Mouse (Mus musculus): ENCODE data around the gene Troap. TPM values are rescaled to one million over a fixed set of nuclear protein-coding genes. Genes with fewer than 3 reads are reported as not detected.
A peak's percentile ranks its signal among the peaks of the same experiment; 100 is the strongest.

Troap gene
- polyA plus RNA-seq, 1 experiment from 2014 or later, result 27.1 TPM

GRCm38 (mm10) chr15:99078181-99078910 is 4.0 kb downstream of the Troap start:
- Histone ChIP-seq H3K4me3 (replicated peaks) (no peak overlapping the region), H3K9me3 (replicated peaks) (no peaks in the 10 kb centered on the region), H3K4me1 (peaks cover 29% of the 10 kb centered on the region), H3K27me3 (0 out of 2 replicates have a peak, but pooled peaks cover 4% of the 10 kb centered on the region), H3K9ac (no peak overlapping the region), H3K27ac (replicated peaks) (no peak overlapping the region), H3K4me2 (replicated peaks) (no peak overlapping the region), H3K36me3 (peaks cover 26% of the 10 kb centered on the region)
- WGBS, result 49% methylated on average over 14 of the region's 15 CpGs
- ATAC-seq (ENCODE audit: insufficient number of reproducible peaks, low FRiP score, low TSS enrichment, low read depth), result no peak

DNA sequence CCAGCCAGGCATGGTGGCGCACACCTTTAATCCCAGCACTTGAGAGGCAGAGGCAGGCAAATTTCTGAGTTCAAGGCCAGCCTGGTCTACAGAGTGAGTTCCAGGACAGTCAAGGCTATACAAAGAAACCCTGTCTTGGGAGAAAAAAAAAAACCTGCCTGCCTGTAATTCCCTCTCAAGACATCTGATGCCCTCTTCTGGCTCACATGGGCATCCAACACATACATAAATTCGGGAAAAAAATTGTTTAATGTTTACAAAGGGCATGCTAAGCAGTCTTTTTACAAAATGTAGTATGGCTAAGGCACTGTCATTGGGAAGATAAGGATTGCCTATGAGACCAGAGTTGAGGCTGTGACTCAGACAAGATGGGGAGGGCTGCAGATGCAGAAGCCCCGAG is 5.4 kb downstream of the Troap start:
- no peak for ATAC-seq (ENCODE audit: insufficient number of reproducible peaks, low FRiP score, low TSS enrichment, low read depth)
- Histone ChIP-seq H3K27ac (replicated peaks) (no peak overlapping the region), H3K9me3 (replicated peaks) (no peaks in the 10 kb centered on the region), H3K4me1 (peaks cover 33% of the 10 kb centered on the region), H3K9ac (no peak overlapping the region), H3K27me3 (peaks cover 16% of the 10 kb centered on the region), H3K4me2 (replicated peaks) (no peak overlapping the region), H3K36me3 (peaks cover 26% of the 10 kb centered on the region), H3K4me3 (replicated peaks) (no peak overlapping the region)
- WGBS, result 84% methylated on average over 3 of the region's 3 CpGs

DNA sequence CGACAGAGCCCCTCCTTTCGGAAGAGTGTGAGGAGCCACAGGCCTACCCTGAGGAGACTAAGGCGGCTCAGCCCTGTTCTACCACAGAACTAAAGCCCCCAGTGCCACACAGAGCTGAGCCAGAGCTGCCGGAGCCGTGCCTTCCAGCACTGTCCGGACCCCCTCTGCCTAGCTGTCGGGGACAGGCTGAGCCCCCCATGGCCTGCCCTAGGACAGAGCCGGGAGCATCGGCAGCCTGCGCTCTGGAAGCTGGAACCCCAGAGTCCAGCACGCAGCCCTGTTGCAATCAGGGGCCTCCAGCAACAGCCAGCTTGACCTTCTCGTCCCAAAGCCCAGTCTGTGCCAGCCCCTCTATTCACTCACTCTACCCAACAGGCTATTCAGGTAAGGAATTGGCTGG is 7.9 kb downstream of the Troap start:
- H3K27me3 ChIP-seq, result peaks cover 40% of the 10 kb centered on the region
- peaks cover 16% of the 10 kb centered on the region; the same call in 1 of the 2 replicates for H3K4me1 ChIP-seq
- H3K4me3 ChIP-seq (replicated peaks), result no peak overlapping the region
- H3K4me2 ChIP-seq (replicated peaks), result no peak overlapping the region
- H3K9me3 ChIP-seq (replicated peaks), result no peaks in the 10 kb centered on the region
- 91% methylated on average over 12 of the region's 12 CpGs for WGBS
- H3K27ac ChIP-seq (replicated peaks), result no peak overlapping the region
- H3K36me3 ChIP-seq, result peaks cover 26% of the 10 kb centered on the region
- no peak for ATAC-seq (ENCODE audit: insufficient number of reproducible peaks, low FRiP score, low TSS enrichment, low read depth)
- no peak overlapping the region for H3K9ac ChIP-seq

GRCm38 (mm10) chr15:99082840-99083239 is 8.5 kb downstream of the Troap start:
- peaks cover 45% of the 10 kb centered on the region for H3K27me3 ChIP-seq
- no peak for ATAC-seq (ENCODE audit: insufficient number of reproducible peaks, low FRiP score, low TSS enrichment, low read depth)
- H3K4me1 ChIP-seq, result peaks cover 16% of the 10 kb centered on the region
- no peak overlapping the region for H3K4me3 ChIP-seq (replicated peaks)
- H3K27ac ChIP-seq (replicated peaks), result no peak overlapping the region
- no peak overlapping the region for H3K4me2 ChIP-seq (replicated peaks)
- no peak overlapping the region for H3K9ac ChIP-seq
- H3K36me3 ChIP-seq, result peaks cover 22% of the 10 kb centered on the region
- WGBS, result 89% methylated on average over 16 of the region's 16 CpGs
- no peaks in the 10 kb centered on the region for H3K9me3 ChIP-seq (replicated peaks)

DNA sequence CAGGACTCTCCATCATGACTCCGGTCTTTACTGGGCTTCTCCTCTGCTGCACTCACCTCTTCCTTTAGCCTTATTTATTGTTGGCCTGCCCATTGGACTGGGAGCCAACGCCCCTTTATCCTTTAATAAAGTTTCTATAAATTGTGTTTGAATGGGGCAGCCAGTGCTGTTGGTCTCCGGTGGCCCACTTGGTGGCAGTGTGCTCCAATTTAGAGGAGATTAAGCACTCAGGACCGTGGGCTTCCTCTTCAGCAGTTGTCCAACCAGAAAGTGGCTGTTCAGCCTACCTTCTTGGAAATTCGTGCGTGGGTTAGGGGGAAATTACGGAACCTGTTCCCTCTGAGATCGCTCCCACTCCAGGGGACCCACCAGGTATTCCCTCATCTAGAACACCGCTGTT is 8.9 kb downstream of the Troap start:
- H3K9me3 ChIP-seq (replicated peaks), result no peaks in the 10 kb centered on the region
- no peak overlapping the region for H3K4me3 ChIP-seq (replicated peaks)
- no peak overlapping the region for H3K4me2 ChIP-seq (replicated peaks)
- WGBS, result 72% methylated on average over 9 of the region's 9 CpGs
- ATAC-seq (ENCODE audit: insufficient number of reproducible peaks, low FRiP score, low TSS enrichment, low read depth), result no peak
- H3K36me3 ChIP-seq, result peaks cover 19% of the 10 kb centered on the region
- H3K27ac ChIP-seq (replicated peaks), result no peak overlapping the region
- peaks cover 17% of the 10 kb centered on the region for H3K4me1 ChIP-seq
- H3K27me3 ChIP-seq, result peaks cover 50% of the 10 kb centered on the region
- no peak overlapping the region for H3K9ac ChIP-seq

DNA sequence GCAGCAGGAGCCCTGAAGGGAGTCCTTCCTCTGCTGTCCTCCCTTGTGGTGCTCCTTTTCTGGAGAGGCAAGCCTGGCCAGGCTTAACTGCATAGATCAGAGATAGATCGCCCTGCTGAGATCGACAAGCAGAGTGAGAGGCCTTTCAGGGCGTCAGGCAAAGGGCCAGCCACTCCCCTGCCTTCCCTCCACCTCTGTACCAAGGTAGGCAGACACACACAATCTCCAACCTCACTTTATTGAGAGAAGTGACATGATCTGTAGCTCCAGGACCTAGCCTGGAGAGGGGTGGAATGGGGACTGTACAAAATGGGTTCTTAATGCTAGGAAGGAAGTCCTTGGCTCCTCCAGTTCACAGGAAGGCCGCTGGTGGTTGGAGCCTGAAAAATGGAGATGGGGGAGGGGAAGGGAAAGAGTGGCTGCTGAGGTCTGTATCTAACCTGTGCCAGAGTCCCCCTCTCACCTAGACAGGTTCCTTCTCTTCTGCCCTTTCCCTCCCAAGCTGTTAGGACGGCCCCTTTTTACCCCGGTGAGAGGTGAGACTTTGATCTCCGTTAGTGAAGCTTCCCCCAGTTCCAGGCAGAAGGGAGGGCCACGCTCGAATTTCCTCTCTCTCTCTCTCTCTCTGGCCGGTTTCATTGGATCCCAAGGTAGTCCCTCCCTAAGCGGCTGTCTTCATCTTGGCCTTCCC is 9.6 kb downstream of the Troap start:
- Histone ChIP-seq H3K27ac (replicated peaks) (no peak overlapping the region), H3K9me3 (replicated peaks) (no peaks in the 10 kb centered on the region), H3K4me1 (peaks cover 24% of the 10 kb centered on the region), H3K4me3 (replicated peaks) (no peak overlapping the region), H3K9ac (no peak overlapping the region), H3K4me2 (replicated peaks) (no peak overlapping the region), H3K36me3 (peaks cover 15% of the 10 kb centered on the region), H3K27me3 (peaks cover 57% of the 10 kb centered on the region)
- 13% methylated on average over 11 of the region's 11 CpGs for WGBS
- no peak for ATAC-seq (ENCODE audit: insufficient number of reproducible peaks, low FRiP score, low TSS enrichment, low read depth)

- no peak for ATAC-seq (ENCODE audit: insufficient number of reproducible peaks, low FRiP score, low TSS enrichment, low read depth)
Observed at GRCm38 (mm10) chr15:99084618-99085017, 10.2 kb downstream of the Troap start.

GRCm38 (mm10) chr15:99085997-99086396 is 11.6 kb downstream of the Troap start:
- ATAC-seq (ENCODE audit: insufficient number of reproducible peaks, low FRiP score, low TSS enrichment, low read depth), result no peak
- Histone ChIP-seq H3K27me3 (peaks cover 76% of the 10 kb centered on the region), H3K27ac (replicated peaks) (no peak overlapping the region), H3K9me3 (replicated peaks) (no peaks in the 10 kb centered on the region), H3K4me2 (replicated peaks) (no peak overlapping the region), H3K9ac (no peak overlapping the region), H3K4me1 (peaks cover 26% of the 10 kb centered on the region), H3K36me3 (peaks cover 15% of the 10 kb centered on the region), H3K4me3 (replicated peaks) (no peak overlapping the region)
- WGBS, result 74% methylated on average over 4 of the region's 4 CpGs

More at GRCm38 (mm10) chr15:99084618-99085017, 10.2 kb downstream of the Troap start:
- Histone ChIP-seq H3K9me3 (replicated peaks) (no peaks in the 10 kb centered on the region), H3K27me3 (peaks cover 63% of the 10 kb centered on the region), H3K4me3 (replicated peaks) (no peak overlapping the region), H3K4me2 (replicated peaks) (no peak overlapping the region), H3K4me1 (peaks cover 26% of the 10 kb centered on the region), H3K36me3 (peaks cover 15% of the 10 kb centered on the region), H3K27ac (replicated peaks) (no peak overlapping the region), H3K9ac (no peak overlapping the region)
- 11% methylated on average over 19 of the region's 19 CpGs for WGBS

GRCm38 (mm10) chr15:99087253-99088075 is 13.1 kb downstream of the Troap start, which contains the start of gene C1ql4:
TSS of gene C1ql4 (minus strand) at chr15:99087817.
- H3K27ac ChIP-seq (replicated peaks), result no peak within 1 kb of the TSS
- ATAC-seq (ENCODE audit: insufficient number of reproducible peaks, low FRiP score, low TSS enrichment, low read depth), result no peak

DNA sequence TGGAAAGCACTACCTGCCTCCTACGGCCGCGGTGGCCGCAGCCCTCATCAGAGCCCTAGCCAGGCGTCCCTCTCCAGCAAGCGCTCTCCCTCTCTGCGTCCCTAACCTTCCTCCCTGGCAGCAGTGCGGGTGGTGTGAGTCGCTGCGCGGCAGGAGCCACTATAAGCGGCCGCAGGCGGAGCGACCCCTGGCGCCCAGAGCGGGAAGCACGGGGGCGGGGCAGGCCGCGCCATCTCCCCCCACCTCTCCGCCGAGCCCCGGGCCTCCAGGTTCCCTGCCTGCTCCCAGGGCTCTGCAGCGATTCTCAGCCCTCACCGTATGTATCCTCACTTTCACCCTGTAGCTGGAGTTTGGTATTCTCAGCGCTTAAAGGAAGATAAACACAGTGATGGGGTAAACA is 13.9 kb downstream of the Troap start:
- H3K27ac ChIP-seq (replicated peaks), result no peak overlapping the region
- H3K4me3 ChIP-seq (replicated peaks), result peak overlapping the region; percentile 36
- no peaks in the 10 kb centered on the region for H3K9me3 ChIP-seq (replicated peaks)
- H3K36me3 ChIP-seq, result no peaks in the 10 kb centered on the region
- under 1% methylated on average over 27 of the region's 27 CpGs for WGBS
- peak; percentile 59 for ATAC-seq (ENCODE audit: insufficient number of reproducible peaks, low FRiP score, low TSS enrichment, low read depth)
- peak overlapping the region; percentile 51 for H3K4me2 ChIP-seq (replicated peaks)
- H3K4me1 ChIP-seq, result peaks cover 27% of the 10 kb centered on the region
- peaks cover 93% of the 10 kb centered on the region for H3K27me3 ChIP-seq
- H3K9ac ChIP-seq, result no peak overlapping the region

More at GRCm38 (mm10) chr15:99087253-99088075, 13.1 kb downstream of the Troap start, which contains the start of gene C1ql4:
- H3K4me3 ChIP-seq (replicated peaks), result peak within 1 kb of the TSS; percentile 36
- peaks cover 89% of the 10 kb centered on the region for H3K27me3 ChIP-seq
- WGBS, result 5% methylated on average over 60 of the region's 60 CpGs
- H3K9me3 ChIP-seq (replicated peaks), result no peaks in the 10 kb centered on the region
- peak within 1 kb of the TSS; percentile 51 for H3K4me2 ChIP-seq (replicated peaks)
- peaks cover 5% of the 10 kb centered on the region for H3K36me3 ChIP-seq
- H3K9ac ChIP-seq, result no peak within 1 kb of the TSS
- H3K4me1 ChIP-seq, result peaks cover 26% of the 10 kb centered on the region

DNA sequence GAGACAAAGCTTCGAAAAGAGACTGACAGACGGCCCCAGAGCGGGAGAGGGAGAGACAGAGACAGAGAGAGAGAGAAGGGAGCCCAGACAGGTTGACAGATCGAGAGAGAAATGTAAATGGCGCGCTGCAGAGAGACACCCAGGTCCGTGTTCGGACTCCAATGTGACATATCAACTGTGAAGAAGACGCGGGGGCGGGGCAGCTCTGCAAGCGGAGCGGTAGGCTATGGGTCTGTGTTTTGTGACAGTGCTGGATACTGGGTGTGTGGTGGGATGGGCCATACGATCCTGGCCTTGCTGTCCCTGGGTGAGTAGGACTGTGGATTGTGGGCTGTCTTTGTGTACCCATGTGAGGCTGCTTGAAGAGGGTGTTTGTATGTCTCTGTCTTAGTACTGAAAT is 14.7 kb downstream of the Troap start:
- ATAC-seq (ENCODE audit: insufficient number of reproducible peaks, low FRiP score, low TSS enrichment, low read depth), result no peak
- no peaks in the 10 kb centered on the region for H3K36me3 ChIP-seq
- no peaks in the 10 kb centered on the region for H3K9me3 ChIP-seq (replicated peaks)
- H3K27ac ChIP-seq (replicated peaks), result no peak overlapping the region
- WGBS, result 16% methylated on average over 14 of the region's 14 CpGs
- H3K4me3 ChIP-seq (replicated peaks), result 0 out of 2 replicates have a peak overlapping the region, but pooled peaks have one; percentile 36
- H3K4me1 ChIP-seq, result peaks cover 29% of the 10 kb centered on the region
- H3K4me2 ChIP-seq (replicated peaks), result no peak overlapping the region; the same call in 1 of the 2 replicates
- H3K9ac ChIP-seq, result no peak overlapping the region
- peaks cover 96% of the 10 kb centered on the region for H3K27me3 ChIP-seq
